22 mouse cellular contexts compared by ENCODE assay signal in the genomic region with DNA sequence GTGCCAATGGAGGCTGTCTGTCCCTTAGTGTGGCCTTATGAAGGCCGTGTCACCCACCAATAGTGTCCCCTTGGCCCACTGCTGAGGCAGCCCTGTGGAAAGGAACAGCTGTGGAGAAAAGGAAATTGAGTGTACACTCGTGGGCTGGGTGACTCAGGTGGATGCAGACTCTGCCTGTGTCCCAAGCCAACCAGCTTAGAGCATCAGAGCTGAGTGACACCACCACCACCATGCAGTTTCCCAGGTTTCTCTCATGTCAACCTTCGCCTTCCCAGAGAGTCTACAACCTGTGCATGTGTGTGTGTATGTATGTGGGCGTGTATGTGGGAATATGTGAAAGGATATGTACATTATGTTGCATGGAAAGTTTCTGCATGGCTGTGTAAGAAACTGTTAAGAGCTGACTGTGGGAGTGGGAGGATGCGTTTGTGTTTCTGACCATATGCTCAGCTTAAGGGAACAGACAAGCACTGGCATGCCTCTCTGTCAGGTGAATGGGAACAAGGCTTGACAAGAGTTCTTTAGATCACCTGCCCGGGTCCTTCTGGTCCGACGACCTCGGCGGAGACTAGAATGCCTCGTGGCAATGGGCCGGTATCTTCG.
"Had no signal": no experiment of that assay in that cellular context is flagged by ENCODE, and none has a peak within 500 bp of the region (broad histone marks: within the 10 kb centered on the region; RNA-seq: fewer than 3 reads in every experiment).

No protein-coding gene starts in this region.

- H3K9me3 ChIP-seq: limb, embryonic 10.5 days; limb, embryonic 13.5 days; liver, embryonic 12.5 days; liver, embryonic 15.5 days; lung, embryonic 15.5 days; megakaryocyte, embryonic 14.5 days; midbrain, embryonic 10.5 days; neural tube, embryonic 12.5 days; neural tube, embryonic 15.5 days; stomach, embryonic 15.5 days had no signal

- DNase-seq: kidney, adult 2 months; kidney, postnatal 25 days; liver; lung, adult 18-20 months; lung, postnatal 10 days; lung, postnatal 36 days; midbrain, embryonic 14.5 days; spleen, adult 18-20 months; thymus, adult 18-20 months; thymus, postnatal 36 days had no signal

- H3K4me2 ChIP-seq: limb, embryonic 13.5 days; liver, embryonic 12.5 days; liver, embryonic 15.5 days; lung, embryonic 15.5 days; neural tube, embryonic 12.5 days; neural tube, embryonic 15.5 days; stomach, embryonic 15.5 days had no signal

- ATAC-seq: intestine, postnatal 0 days; liver, embryonic 12.5 days had no signal

- H3K4me1 ChIP-seq: limb, embryonic 10.5 days; limb, embryonic 13.5 days; liver, embryonic 12.5 days; liver, embryonic 15.5 days; lung, embryonic 15.5 days; megakaryocyte, embryonic 14.5 days; midbrain, embryonic 10.5 days; neural tube, embryonic 12.5 days; neural tube, embryonic 15.5 days; stomach, embryonic 15.5 days had no signal

- H3K27me3 ChIP-seq: limb, embryonic 13.5 days; liver, embryonic 12.5 days; liver, embryonic 15.5 days; lung, embryonic 15.5 days; megakaryocyte, embryonic 14.5 days; neural tube, embryonic 12.5 days; neural tube, embryonic 15.5 days; stomach, embryonic 15.5 days had no signal

- H3K27ac ChIP-seq: kidney, postnatal 0 days; limb, embryonic 10.5 days; limb, embryonic 13.5 days; liver, embryonic 12.5 days; liver, embryonic 15.5 days; lung, embryonic 15.5 days; midbrain, embryonic 10.5 days; neural tube, embryonic 12.5 days; neural tube, embryonic 15.5 days; stomach, embryonic 15.5 days had no signal

- H3K4me3 ChIP-seq: limb, embryonic 10.5 days; limb, embryonic 13.5 days; liver, embryonic 12.5 days; liver, embryonic 15.5 days; lung, embryonic 15.5 days; megakaryocyte, embryonic 14.5 days; midbrain, embryonic 10.5 days; neural tube, embryonic 12.5 days; neural tube, embryonic 15.5 days; stomach, embryonic 15.5 days had no signal

- H3K9ac ChIP-seq: limb, embryonic 13.5 days; liver, embryonic 12.5 days; liver, embryonic 15.5 days; lung, embryonic 15.5 days; neural tube, embryonic 12.5 days; neural tube, embryonic 15.5 days; stomach, embryonic 15.5 days had no signal
